Mouse (Mus musculus): ENCODE measurements around the gene Nck2. TPM values are rescaled to one million over a fixed set of nuclear protein-coding genes. Genes with fewer than 3 reads are reported as not detected.
A peak's percentile ranks its signal among the peaks of the same experiment; 100 is the strongest.

Nck2 gene
- 11.2 TPM in 2 replicates for polyA plus RNA-seq (2012; ENCODE audit: insufficient read depth, insufficient read length, missing spikeins)

- Histone ChIP-seq H3K4me3 (ENCODE audit: insufficient read depth, low read length) (peak within 1 kb of the TSS; percentile 76), H3K4me1 (ENCODE audit: control insufficient read depth, insufficient read depth, low read length) (peaks cover 18% of the 10 kb centered on the region), H3K27ac (ENCODE audit: insufficient read depth, low read depth, low read length) (no peak within 1 kb of the TSS)
- no peak for TF ChIP-seq POLR2A (IDR thresholded peaks at IDR 0.05; ENCODE audit: borderline replicate concordance, low read depth, low read length)
Measured at GRCm38 (mm10) chr1:43444531-43444930, at the start of gene Nck2. Gene Nck2, plus strand, starts transcription at chr1:43444579.

- no peaks in the 10 kb centered on the region for H3K4me1 ChIP-seq (ENCODE audit: control insufficient read depth, insufficient read depth, low read length)
- TF ChIP-seq POLR2A (IDR thresholded peaks at IDR 0.05; ENCODE audit: borderline replicate concordance, low read depth, low read length) (no peak), CTCF (IDR thresholded peaks at IDR 0.05; ENCODE audit: low read depth, low read length) (no peak)
- no peak overlapping the region for H3K27ac ChIP-seq (ENCODE audit: insufficient read depth, low read depth, low read length)
- no peak overlapping the region for H3K4me3 ChIP-seq (ENCODE audit: insufficient read depth, low read length)
Measured at GRCm38 (mm10) chr1:43395040-43395439, 49.3 kb upstream of the Nck2 start.

GRCm38 (mm10) chr1:43395799-43396198, 48.6 kb upstream of the Nck2 start:
- Histone ChIP-seq H3K4me1 (ENCODE audit: control insufficient read depth, insufficient read depth, low read length) (no peaks in the 10 kb centered on the region), H3K27ac (ENCODE audit: insufficient read depth, low read depth, low read length) (no peak overlapping the region), H3K4me3 (ENCODE audit: insufficient read depth, low read length) (no peak overlapping the region)
- TF ChIP-seq CTCF (IDR thresholded peaks at IDR 0.05; ENCODE audit: low read depth, low read length) (no peak), POLR2A (IDR thresholded peaks at IDR 0.05; ENCODE audit: borderline replicate concordance, low read depth, low read length) (no peak)

GRCm38 (mm10) chr1:43396522-43396921, 47.9 kb upstream of the Nck2 start:
- TF ChIP-seq POLR2A (IDR thresholded peaks at IDR 0.05; ENCODE audit: borderline replicate concordance, low read depth, low read length) (no peak), CTCF (IDR thresholded peaks at IDR 0.05; ENCODE audit: low read depth, low read length) (no peak)
- H3K4me1 ChIP-seq (ENCODE audit: control insufficient read depth, insufficient read depth, low read length), result no peaks in the 10 kb centered on the region
- H3K4me3 ChIP-seq (ENCODE audit: insufficient read depth, low read length), result no peak overlapping the region
- no peak overlapping the region for H3K27ac ChIP-seq (ENCODE audit: insufficient read depth, low read depth, low read length)

GRCm38 (mm10) chr1:43397096-43397495, 47.3 kb upstream of the Nck2 start:
- no peak for TF ChIP-seq CTCF (IDR thresholded peaks at IDR 0.05; ENCODE audit: low read depth, low read length)
- TF ChIP-seq POLR2A (IDR thresholded peaks at IDR 0.05; ENCODE audit: borderline replicate concordance, low read depth, low read length), result no peak
- Histone ChIP-seq H3K27ac (ENCODE audit: insufficient read depth, low read depth, low read length) (no peak overlapping the region), H3K4me3 (ENCODE audit: insufficient read depth, low read length) (no peak overlapping the region), H3K4me1 (ENCODE audit: control insufficient read depth, insufficient read depth, low read length) (no peaks in the 10 kb centered on the region)

- TF ChIP-seq POLR2A (IDR thresholded peaks at IDR 0.05; ENCODE audit: borderline replicate concordance, low read depth, low read length), result no peak
- TF ChIP-seq CTCF (IDR thresholded peaks at IDR 0.05; ENCODE audit: low read depth, low read length), result no peak
- no peak overlapping the region for H3K27ac ChIP-seq (ENCODE audit: insufficient read depth, low read depth, low read length)
- H3K4me1 ChIP-seq (ENCODE audit: control insufficient read depth, insufficient read depth, low read length), result no peaks in the 10 kb centered on the region
- H3K4me3 ChIP-seq (ENCODE audit: insufficient read depth, low read length), result no peak overlapping the region
Measured at GRCm38 (mm10) chr1:43398738-43399601, 45.4 kb upstream of the Nck2 start.

GRCm38 (mm10) chr1:43399602-43400216, 44.7 kb upstream of the Nck2 start:
- no peaks in the 10 kb centered on the region for H3K4me1 ChIP-seq (ENCODE audit: control insufficient read depth, insufficient read depth, low read length)

GRCm38 (mm10) chr1:43400655-43401054, 43.7 kb upstream of the Nck2 start:
- TF ChIP-seq CTCF (IDR thresholded peaks at IDR 0.05; ENCODE audit: low read depth, low read length), result no peak
- no peak for TF ChIP-seq POLR2A (IDR thresholded peaks at IDR 0.05; ENCODE audit: borderline replicate concordance, low read depth, low read length)
- Histone ChIP-seq H3K4me3 (ENCODE audit: insufficient read depth, low read length) (no peak overlapping the region), H3K4me1 (ENCODE audit: control insufficient read depth, insufficient read depth, low read length) (no peaks in the 10 kb centered on the region), H3K27ac (ENCODE audit: insufficient read depth, low read depth, low read length) (no peak overlapping the region)

More at GRCm38 (mm10) chr1:43399602-43400216, 44.7 kb upstream of the Nck2 start:
- H3K4me3 ChIP-seq (ENCODE audit: insufficient read depth, low read length), result no peak overlapping the region
- TF ChIP-seq POLR2A (IDR thresholded peaks at IDR 0.05; ENCODE audit: borderline replicate concordance, low read depth, low read length) (no peak), CTCF (IDR thresholded peaks at IDR 0.05; ENCODE audit: low read depth, low read length) (no peak)
- H3K27ac ChIP-seq (ENCODE audit: insufficient read depth, low read depth, low read length), result no peak overlapping the region

GRCm38 (mm10) chr1:43403341-43403740, 41.0 kb upstream of the Nck2 start:
- H3K4me1 ChIP-seq (ENCODE audit: control insufficient read depth, insufficient read depth, low read length), result no peaks in the 10 kb centered on the region
- no peak overlapping the region for H3K27ac ChIP-seq (ENCODE audit: insufficient read depth, low read depth, low read length)
- TF ChIP-seq CTCF (IDR thresholded peaks at IDR 0.05; ENCODE audit: low read depth, low read length) (no peak), POLR2A (IDR thresholded peaks at IDR 0.05; ENCODE audit: borderline replicate concordance, low read depth, low read length) (no peak)
- H3K4me3 ChIP-seq (ENCODE audit: insufficient read depth, low read length), result no peak overlapping the region
